Mouse (Mus musculus) thymus, postnatal 25 days (tissue): ENCODE results near the gene Hrct1.
A peak's percentile ranks its signal among the peaks of the same experiment; 100 is the strongest.

Source experiments
- DNase-seq: peaks from one replicate; pipeline ENCODE4 v3.0.0; 2022

Hrct1 gene

GRCm38 (mm10) chr4:43728576-43728954 lies 1.6 kb downstream of the Hrct1 start:
- DNase-seq, result no peak

GRCm38 (mm10) chr4:43729126-43729525 lies 2.1 kb downstream of the Hrct1 start:
- DNase-seq, result no peak

- no peak for DNase-seq
These were observed 3.0 kb downstream of the Hrct1 start, which contains the start of gene Spaar for GRCm38 (mm10) chr4:43729794-43730550. Spaar (plus strand) TSS chr4:43730034.

- no peak for DNase-seq
These were observed 3.8 kb downstream of the Hrct1 start for GRCm38 (mm10) chr4:43730750-43731297.

GRCm38 (mm10) chr4:43732171-43732570 lies 5.2 kb downstream of the Hrct1 start:
- no peak for DNase-seq

- DNase-seq, result no peak
These were observed 6.2 kb downstream of the Hrct1 start for GRCm38 (mm10) chr4:43733186-43733585.

- DNase-seq, result no peak
These were observed 10.2 kb downstream of the Hrct1 start for GRCm38 (mm10) chr4:43737144-43737543.

- DNase-seq, result no peak
These were observed 12.1 kb downstream of the Hrct1 start for GRCm38 (mm10) chr4:43738989-43739674.

- DNase-seq, result no peak
These were observed 14.5 kb downstream of the Hrct1 start for GRCm38 (mm10) chr4:43741526-43741925.

- no peak for DNase-seq
These were observed 15.6 kb downstream of the Hrct1 start for GRCm38 (mm10) chr4:43742637-43743036.

- no peak for DNase-seq
These were observed 16.1 kb downstream of the Hrct1 start for GRCm38 (mm10) chr4:43743099-43743498.

- no peak for DNase-seq
These were observed 18.2 kb downstream of the Hrct1 start for GRCm38 (mm10) chr4:43745187-43745586.

- no peak for DNase-seq
These were observed 30.2 kb downstream of the Hrct1 start for GRCm38 (mm10) chr4:43757213-43757612.

GRCm38 (mm10) chr4:43759571-43760418 lies 32.8 kb downstream of the Hrct1 start:
- no peak for DNase-seq

GRCm38 (mm10) chr4:43760460-43760859 lies 33.5 kb downstream of the Hrct1 start:
- DNase-seq, result peak; percentile 14

GRCm38 (mm10) chr4:43761336-43761735 lies 34.3 kb downstream of the Hrct1 start:
- DNase-seq, result no peak

GRCm38 (mm10) chr4:43763410-43763809 lies 36.4 kb downstream of the Hrct1 start:
- peak; percentile 35 for DNase-seq

GRCm38 (mm10) chr4:43768341-43768740 lies 41.4 kb downstream of the Hrct1 start:
- DNase-seq, result no peak

GRCm38 (mm10) chr4:43769374-43769773 lies 42.4 kb downstream of the Hrct1 start:
- no peak for DNase-seq

- DNase-seq, result no peak
These were observed 43.9 kb downstream of the Hrct1 start, which contains the start of gene Olfr159 for GRCm38 (mm10) chr4:43770909-43771308. Olfr159 (minus strand) TSS chr4:43771009.

GRCm38 (mm10) chr4:43771626-43772025 lies 44.6 kb downstream of the Hrct1 start:
- no peak for DNase-seq

GRCm38 (mm10) chr4:43772304-43772703 lies 45.3 kb downstream of the Hrct1 start:
- DNase-seq, result no peak
